Mouse (Mus musculus) forebrain, embryonic 16.5 days (tissue): ENCODE data around the gene Atp1b2. TPM values are rescaled to one million over a fixed set of nuclear protein-coding genes. Genes with fewer than 3 reads are reported as not detected.
"Not testable (repeated sequence)": the region's sequence is repeated elsewhere in the genome, so short reads cannot be mapped to it uniquely, and the experiment has no call there.

Experiments
- ATAC-seq: fragments of 200-750 bp; cut with Nextera tagmentation; 2 replicates; pipeline ENCODE4 v1.8.0; 2017; ENCODE audit warnings: mild to moderate bottlenecking, moderate library complexity
- H3K27ac ChIP-seq: fragments of 300-500 bp; sonication (generic); 2 replicates; pipeline ENCODE4 v1.5.1; 2014; ENCODE audit warnings: low read length, control low read depth
- H3K27me3 ChIP-seq: fragments of 300-500 bp; sonication (generic); replicated peaks from 2 replicates; pipeline ENCODE4 v1.6.1; 2014; ENCODE audit warnings: low read length; ENCODE audit not compliant: control insufficient read depth, insufficient read depth
- H3K36me3 ChIP-seq: fragments of 300-500 bp; sonication (generic); 2 replicates; pipeline ENCODE4 v1.6.1; 2014; ENCODE audit not compliant: control insufficient read depth, insufficient read depth
- H3K4me1 ChIP-seq: fragments of 300-500 bp; sonication (generic); replicated peaks from 2 replicates; pipeline ENCODE4 v1.6.1; 2014; ENCODE audit warnings: low read length; ENCODE audit not compliant: control insufficient read depth, insufficient read depth
- H3K4me2 ChIP-seq: fragments of 300-500 bp; sonication (generic); 2 replicates; pipeline ENCODE4 v1.6.1; 2014; ENCODE audit warnings: mild to moderate bottlenecking, low read length, control low read depth
- H3K4me3 ChIP-seq: fragments of 300-500 bp; sonication (generic); replicated peaks from 2 replicates; pipeline ENCODE4 v1.5.1; 2014; ENCODE audit warnings: mild to moderate bottlenecking, low read length, control low read depth
- H3K9ac ChIP-seq: fragments of 300-500 bp; sonication (generic); replicated peaks from 2 replicates; pipeline ENCODE4 v1.6.1; 2014; ENCODE audit warnings: low read depth, low read length, control low read depth
- H3K9me3 ChIP-seq: fragments of 300-500 bp; sonication (generic); 2 replicates; pipeline ENCODE4 v1.6.1; 2016; ENCODE audit warnings: low read length; ENCODE audit not compliant: control insufficient read depth
- WGBS: fragments of 180-500 bp; shearing (Covaris S2); extraction: QIAGEN DNeasy Blood & Tissue Kit; methylation state at CpG from one replicate; pipeline ENCODE4 v1.1.7; 2014; 5-methylcytosine and 5-hydroxymethylcytosine counted together
- polyA plus RNA-seq: library from polyadenylated mRNA; unstranded; fragments of >200 nt; fragmentation: Nextera tagmentation; extraction: Ambion mirVana; gene quantifications from 2 replicates; pipeline ENCODE4 v1.2.1, GENCODE M21; 2015

Atp1b2 gene
- polyA plus RNA-seq, 1 experiment from 2014 or later: 33.8 TPM

- H3K9me3 ChIP-seq, H3K36me3 ChIP-seq, H3K4me3 ChIP-seq, ATAC-seq, H3K9ac ChIP-seq, H3K27ac ChIP-seq, H3K4me2 ChIP-seq, H3K27me3 ChIP-seq: not testable (repeated sequence)
- H3K4me1 ChIP-seq: peaks cover 16% of the 10 kb centered on the region
- 90% methylated on average over 2 of the region's 2 CpGs for WGBS
These were observed 18.6 kb upstream of the Atp1b2 start for GRCm38 (mm10) chr11:69624339-69624738.

DNA sequence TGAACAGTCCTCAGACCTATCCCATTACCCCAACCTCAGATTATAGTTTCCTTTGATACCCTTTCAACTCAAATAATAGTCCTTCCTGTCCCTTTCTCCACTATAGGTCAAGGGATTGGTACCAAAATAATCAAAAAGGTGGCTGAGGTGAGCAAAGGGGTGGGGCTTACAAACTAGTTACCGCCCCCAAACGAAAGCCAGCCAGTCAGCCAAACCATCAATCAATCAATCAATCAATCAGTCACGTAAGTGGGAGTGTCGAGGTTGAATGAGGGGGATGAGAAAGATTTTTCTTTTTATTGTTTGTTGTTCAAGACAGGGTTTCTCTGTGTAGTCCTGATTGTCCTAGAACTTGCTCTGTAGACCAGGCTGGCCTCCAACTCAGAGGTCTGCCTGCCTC is 17.3 kb upstream of the Atp1b2 start:
- Histone ChIP-seq H3K4me1 (peaks cover 16% of the 10 kb centered on the region), H3K4me3 (no peak overlapping the region), H3K9me3 (no peaks in the 10 kb centered on the region), H3K4me2 (peak overlapping the region; percentile 73), H3K9ac (peak overlapping the region; percentile 86; the same call in 1 of the 2 replicates), H3K27me3 (no peaks in the 10 kb centered on the region), H3K27ac (no peak overlapping the region), H3K36me3 (no peaks in the 10 kb centered on the region)
- no peak for ATAC-seq
- WGBS: 63% methylated on average over 4 of the region's 4 CpGs

GRCm38 (mm10) chr11:69622406-69622805 is 16.7 kb upstream of the Atp1b2 start:
- Histone ChIP-seq H3K4me1 (peaks cover 16% of the 10 kb centered on the region), H3K9me3 (no peaks in the 10 kb centered on the region), H3K36me3 (no peaks in the 10 kb centered on the region), H3K4me3 (peak overlapping the region; percentile 67), H3K27ac (peak overlapping the region; percentile 78), H3K9ac (peak overlapping the region; percentile 86), H3K4me2 (peak overlapping the region; percentile 73), H3K27me3 (no peaks in the 10 kb centered on the region)
- WGBS: 42% methylated on average over 6 of the region's 6 CpGs
- ATAC-seq: 0 out of 2 replicates have a peak, but pooled peaks have one; percentile 18

DNA sequence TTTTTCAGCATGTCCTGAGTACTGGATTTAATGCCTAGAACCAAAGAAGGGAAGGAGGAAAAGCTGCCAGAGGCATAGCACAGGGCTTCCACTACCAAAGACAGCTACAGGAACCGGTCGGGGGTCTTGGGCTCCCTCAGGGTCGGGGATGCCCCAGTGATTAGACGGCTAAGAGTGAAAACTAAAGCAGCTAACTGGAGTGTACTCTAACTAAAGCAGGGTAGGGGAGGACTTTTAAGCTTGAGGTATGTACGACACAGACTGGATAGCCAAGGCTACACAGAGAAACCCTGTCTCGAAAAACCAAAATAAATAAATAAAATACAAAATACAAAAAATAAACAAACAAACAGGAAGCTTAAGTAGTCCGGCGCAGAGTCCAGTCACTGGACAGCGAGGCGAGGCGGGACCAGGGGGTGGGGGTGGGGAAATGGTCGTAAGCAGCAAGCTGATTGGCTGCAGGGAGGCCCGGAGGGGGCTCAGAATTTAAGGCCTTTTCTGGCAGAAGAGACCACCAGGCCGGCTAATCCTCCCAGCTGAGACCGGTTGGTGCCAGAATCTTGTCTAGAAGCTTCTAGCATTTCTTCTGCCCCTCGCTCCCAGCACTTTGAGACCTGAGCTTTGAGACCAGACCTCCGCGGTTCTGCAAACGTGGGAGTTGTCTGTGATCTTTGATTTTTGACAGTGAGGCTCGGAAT is 16.0 kb upstream of the Atp1b2 start, which contains the start of gene Sat2:
Gene Sat2, plus strand, starts transcription at position 454 of the 698 bp plus-strand sequence.
- Histone ChIP-seq H3K27ac (peak within 1 kb of the TSS; percentile 78), H3K9me3 (no peaks in the 10 kb centered on the region), H3K4me3 (peak within 1 kb of the TSS; percentile 67), H3K4me1 (peaks cover 16% of the 10 kb centered on the region), H3K4me2 (peak within 1 kb of the TSS; percentile 73), H3K36me3 (no peaks in the 10 kb centered on the region), H3K9ac (peak within 1 kb of the TSS; percentile 86), H3K27me3 (no peaks in the 10 kb centered on the region)
- 1% methylated on average over 20 of the region's 20 CpGs for WGBS
- ATAC-seq: peak; percentile 86

- no peak overlapping the region for H3K9ac ChIP-seq
- H3K27ac ChIP-seq: no peak overlapping the region
- 85% methylated on average over 7 of the region's 7 CpGs for WGBS
- no peaks in the 10 kb centered on the region for H3K9me3 ChIP-seq
- ATAC-seq: no peak
- H3K27me3 ChIP-seq: no peaks in the 10 kb centered on the region
- no peak overlapping the region for H3K4me3 ChIP-seq
- no peak overlapping the region for H3K4me2 ChIP-seq
- peaks cover 16% of the 10 kb centered on the region for H3K4me1 ChIP-seq
- no peaks in the 10 kb centered on the region for H3K36me3 ChIP-seq
These were observed 14.8 kb upstream of the Atp1b2 start for GRCm38 (mm10) chr11:69620394-69621081.

DNA sequence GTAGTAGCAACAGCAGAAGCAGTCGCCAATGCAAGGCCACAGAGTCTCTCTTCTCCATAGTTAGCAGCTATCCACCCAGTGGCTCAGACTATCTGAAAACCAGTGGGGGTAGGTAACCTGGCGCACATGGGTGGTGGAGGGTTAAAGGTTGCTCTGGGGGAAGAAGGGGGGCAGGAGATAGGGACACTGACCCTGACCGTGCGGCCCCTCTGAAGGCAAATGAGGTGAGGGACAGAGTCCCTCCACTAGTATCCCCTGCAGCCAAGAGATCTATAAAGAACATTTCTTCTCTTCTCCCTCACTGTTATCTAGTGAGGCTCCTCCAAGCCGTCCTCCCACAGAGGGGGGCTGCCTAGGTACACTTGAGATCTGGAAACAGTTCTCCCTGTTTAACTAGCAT is 12.1 kb upstream of the Atp1b2 start, which contains the start of gene Shbg:
Gene Shbg, minus strand, starts transcription at position 101 of the 400 bp plus-strand sequence.
- Histone ChIP-seq H3K36me3 (no peaks in the 10 kb centered on the region), H3K9ac (no peak within 1 kb of the TSS), H3K4me2 (no peak within 1 kb of the TSS), H3K4me1 (peaks cover 15% of the 10 kb centered on the region), H3K4me3 (no peak within 1 kb of the TSS), H3K9me3 (no peaks in the 10 kb centered on the region), H3K27ac (no peak within 1 kb of the TSS), H3K27me3 (no peaks in the 10 kb centered on the region)
- 71% methylated on average over 5 of the region's 5 CpGs for WGBS
- no peak for ATAC-seq

- Histone ChIP-seq H3K27ac (no peak overlapping the region), H3K4me1 (peaks cover 6% of the 10 kb centered on the region), H3K4me3 (no peak overlapping the region), H3K36me3 (no peaks in the 10 kb centered on the region), H3K9me3 (no peaks in the 10 kb centered on the region), H3K27me3 (no peaks in the 10 kb centered on the region), H3K4me2 (no peak overlapping the region), H3K9ac (no peak overlapping the region)
- no peak for ATAC-seq
- 46% methylated on average over 10 of the region's 10 CpGs for WGBS
These were observed 11.0 kb upstream of the Atp1b2 start for GRCm38 (mm10) chr11:69616781-69617180.

DNA sequence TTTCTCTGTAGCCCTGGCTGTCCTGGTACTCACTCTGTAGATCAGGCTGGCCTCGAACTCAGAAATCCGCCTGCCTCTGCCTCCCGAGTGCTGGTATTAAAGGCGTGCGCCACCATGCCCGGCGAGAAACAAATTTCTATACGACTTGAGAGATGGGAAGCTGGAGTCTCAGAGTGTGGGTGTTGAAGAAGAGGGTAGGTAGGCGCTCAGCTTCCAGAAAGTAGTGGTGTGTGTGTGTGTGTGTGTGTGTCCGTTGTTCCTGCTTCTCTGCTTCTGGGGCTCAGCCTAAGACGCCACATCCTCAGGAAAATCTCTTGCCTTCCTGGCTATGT is 8.5 kb upstream of the Atp1b2 start:
- H3K4me2 ChIP-seq, H3K27ac ChIP-seq, ATAC-seq, H3K9ac ChIP-seq, H3K36me3 ChIP-seq, H3K9me3 ChIP-seq, H3K27me3 ChIP-seq, H3K4me1 ChIP-seq, H3K4me3 ChIP-seq: not testable (repeated sequence)
- WGBS: 50% methylated on average over 11 of the region's 11 CpGs

GRCm38 (mm10) chr11:69613553-69614256 is 8.0 kb upstream of the Atp1b2 start:
- no peaks in the 10 kb centered on the region for H3K36me3 ChIP-seq
- H3K9ac ChIP-seq: no peak overlapping the region; the same call in 1 of the 2 replicates
- ATAC-seq: peak; percentile 65; the same call in 1 of the 2 replicates
- no peak overlapping the region for H3K27ac ChIP-seq
- no peaks in the 10 kb centered on the region for H3K9me3 ChIP-seq
- no peaks in the 10 kb centered on the region for H3K27me3 ChIP-seq
- no peak overlapping the region for H3K4me3 ChIP-seq
- H3K4me1 ChIP-seq: peaks cover 4% of the 10 kb centered on the region; the same call in 1 of the 2 replicates
- H3K4me2 ChIP-seq: 0 out of 2 replicates have a peak overlapping the region, but pooled peaks have one; percentile 0
- 8% methylated on average over 18 of the region's 19 CpGs for WGBS
